In the genomic region with DNA sequence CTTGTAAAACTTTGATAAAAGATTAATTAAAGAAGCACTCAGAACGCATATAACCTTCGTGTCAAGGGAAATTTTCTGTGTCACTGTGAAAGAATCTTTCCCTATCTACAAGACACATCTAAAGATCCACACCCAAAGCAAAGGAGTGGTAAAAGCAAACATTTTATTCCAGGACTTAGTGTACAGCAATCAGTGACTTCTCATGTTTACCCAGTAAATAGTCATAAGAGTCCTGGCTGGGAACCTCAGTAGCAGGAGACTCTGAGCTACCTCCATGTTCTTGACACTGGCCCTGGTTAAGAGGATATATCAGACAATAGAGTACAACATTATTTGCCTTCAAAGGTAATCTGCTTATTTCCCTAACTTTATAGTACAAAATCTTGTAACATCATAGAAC, we compare ENCODE assay signal across 22 mouse cellular contexts.
A peak's percentile ranks its signal among the peaks of the same experiment; 100 is the strongest.
DNase-seq lines count a peak whose midpoint lies in the region; ATAC-seq lines count a peak whose summit lies in the region.
"Had no signal": no experiment of that assay in that cellular context is flagged by ENCODE, and none has a peak within 500 bp of the region (broad histone marks: within the 10 kb centered on the region; RNA-seq: fewer than 3 reads in every experiment).

No protein-coding gene starts in this region.

- H3K36me3 ChIP-seq in intestine, embryonic 16.5 days (ENCODE audit: control insufficient read depth, insufficient read depth, low read length) = no peaks in the 10 kb centered on the region
- no peaks in the 10 kb centered on the region for H3K36me3 ChIP-seq in intestine, embryonic 15.5 days
- H3K36me3 ChIP-seq: embryonic facial prominence, embryonic 12.5 days; forebrain, embryonic 12.5 days; heart, embryonic 13.5 days; hindbrain, embryonic 12.5 days had no signal

- DNase-seq in lung, postnatal 25 days (ENCODE audit: low spot score) = peak; percentile 15
- DNase-seq in lung, postnatal 36 days = no peak
- no peak for DNase-seq in cerebellum, adult 9-10 months
- DNase-seq in T-cell, adult 2 months (ENCODE audit: low spot score) = no peak
- DNase-seq in gastrocnemius, adult 18-20 months (ENCODE audit: low spot score) = no peak
- DNase-seq: adrenal gland, postnatal 10 days; B cell, adult 2 months; cerebellum, adult 11 months; cerebellum, adult 8-10 months; cerebellum, postnatal 25 days; gastrocnemius, postnatal 25 days; heart, postnatal 36 days had no signal

- H3K9me3 ChIP-seq in intestine, embryonic 16.5 days (ENCODE audit: control insufficient read depth, low read length) = no peaks in the 10 kb centered on the region
- no peaks in the 10 kb centered on the region for H3K9me3 ChIP-seq in intestine, embryonic 15.5 days
- H3K9me3 ChIP-seq: embryonic facial prominence, embryonic 12.5 days; forebrain, embryonic 12.5 days; G1E; heart, embryonic 13.5 days; hindbrain, embryonic 12.5 days had no signal

- H3K4me3 ChIP-seq in intestine, embryonic 16.5 days (ENCODE audit: low read length) = no peak overlapping the region
- no peak overlapping the region for H3K4me3 ChIP-seq in intestine, embryonic 15.5 days (replicated peaks)
- H3K4me3 ChIP-seq: embryonic facial prominence, embryonic 12.5 days; forebrain, embryonic 12.5 days; heart, embryonic 13.5 days; hindbrain, embryonic 12.5 days had no signal

- 0 out of 2 replicates have a peak, but pooled peaks have one; percentile 36 for ATAC-seq in intestine, embryonic 16.5 days
- ATAC-seq in intestine, embryonic 15.5 days = no peak
- ATAC-seq in megakaryocyte-erythroid progenitor cell, adult 5-6 weeks (replicated peaks; ENCODE audit: low FRiP score, low TSS enrichment, poor library complexity, severe bottlenecking) = peak; percentile 27; the same call in 1 of the 2 replicates
- ATAC-seq: CD4-positive, CD25-positive, alpha-beta regulatory T cell, adult 4 months; forebrain, embryonic 16.5 days had no signal

- 60% methylated on average over 2 of the region's 2 CpGs for WGBS in intestine, embryonic 16.5 days
- 62% methylated on average over 2 of the region's 2 CpGs for WGBS in intestine, embryonic 15.5 days

- no peak overlapping the region for H3K4me2 ChIP-seq in intestine, embryonic 16.5 days (ENCODE audit: low read depth, low read length)
- no peak overlapping the region for H3K4me2 ChIP-seq in intestine, embryonic 15.5 days (replicated peaks)
- H3K4me2 ChIP-seq: embryonic facial prominence, embryonic 12.5 days; forebrain, embryonic 12.5 days; heart, embryonic 13.5 days; hindbrain, embryonic 12.5 days had no signal

- no peaks in the 10 kb centered on the region for H3K27me3 ChIP-seq in intestine, embryonic 16.5 days (replicated peaks; ENCODE audit: control insufficient read depth, insufficient read depth, low read length)
- H3K27me3 ChIP-seq in intestine, embryonic 15.5 days (replicated peaks) = no peaks in the 10 kb centered on the region
- H3K27me3 ChIP-seq: embryonic facial prominence, embryonic 12.5 days; heart, embryonic 13.5 days; hindbrain, embryonic 12.5 days had no signal

- no peak overlapping the region for H3K9ac ChIP-seq in intestine, embryonic 16.5 days (ENCODE audit: low read depth, low read length)
- no peak overlapping the region for H3K9ac ChIP-seq in intestine, embryonic 15.5 days
- H3K9ac ChIP-seq: embryonic facial prominence, embryonic 12.5 days; forebrain, embryonic 12.5 days; heart, embryonic 13.5 days; hindbrain, embryonic 12.5 days had no signal

- H3K4me1 ChIP-seq in intestine, embryonic 16.5 days (ENCODE audit: control insufficient read depth, insufficient read depth, low read length) = peaks cover 9% of the 10 kb centered on the region
- H3K4me1 ChIP-seq in intestine, embryonic 15.5 days (replicated peaks) = peaks cover 4% of the 10 kb centered on the region
- H3K4me1 ChIP-seq: hindbrain, embryonic 12.5 days had no signal

- H3K27ac ChIP-seq in intestine, embryonic 16.5 days (ENCODE audit: low read length) = no peak overlapping the region
- no peak overlapping the region for H3K27ac ChIP-seq in intestine, embryonic 15.5 days
- H3K27ac ChIP-seq: embryonic facial prominence, embryonic 12.5 days; forebrain, embryonic 12.5 days; heart, embryonic 13.5 days; hindbrain, embryonic 12.5 days had no signal
